Mouse (Mus musculus) midbrain, postnatal 0 days (tissue): Measurements from ENCODE around the gene Fbxo17. TPM values are rescaled to one million over a fixed set of nuclear protein-coding genes. Genes with fewer than 3 reads are reported as not detected.

ENCODE experiments used
- ATAC-seq: fragments of 200-750 bp; cut with Nextera tagmentation; 2 replicates; pipeline ENCODE4 v1.8.0; 2017; ENCODE audit warnings: moderate number of reproducible peaks, mild to moderate bottlenecking, moderate TSS enrichment, moderate library complexity; ENCODE audit not compliant: low FRiP score
- DNase-seq: peaks from one replicate; pipeline ENCODE4 v3.0.0-alpha.2; 2015; ENCODE audit warnings: low spot score
- H3K27ac ChIP-seq: fragments of 300-500 bp; sonication (generic); 2 replicates; pipeline ENCODE4 v1.5.1; 2014; ENCODE audit warnings: low read depth, mild to moderate bottlenecking, low read length, mixed read lengths
- H3K27me3 ChIP-seq: fragments of 300-500 bp; sonication (generic); 2 replicates; pipeline ENCODE4 v1.6.1; 2014; ENCODE audit warnings: low read length, control low read depth, mixed read lengths; ENCODE audit not compliant: insufficient read depth
- H3K36me3 ChIP-seq: fragments of 300-500 bp; sonication (generic); 2 replicates; pipeline ENCODE4 v1.6.1; 2014; ENCODE audit warnings: low read length, control low read depth, mixed read lengths; ENCODE audit not compliant: insufficient read depth
- H3K4me1 ChIP-seq: fragments of 300-500 bp; sonication (generic); 2 replicates; pipeline ENCODE4 v1.6.1; 2014; ENCODE audit warnings: mild to moderate bottlenecking, control low read depth, antibody characterized with exemption, low read length, mixed read lengths; ENCODE audit not compliant: insufficient read depth
- H3K4me2 ChIP-seq: fragments of 300-500 bp; sonication (generic); 2 replicates; pipeline ENCODE4 v1.6.1; 2014; ENCODE audit warnings: low read depth, mild to moderate bottlenecking, low read length, mixed read lengths; ENCODE audit not compliant: poor library complexity, severe bottlenecking
- H3K4me3 ChIP-seq: fragments of 300-500 bp; sonication (generic); 2 replicates; pipeline ENCODE4 v1.5.1; 2014; ENCODE audit warnings: low read depth, mild to moderate bottlenecking, low read length, moderate library complexity
- H3K9ac ChIP-seq: fragments of 300-500 bp; sonication (generic); replicated peaks from 2 replicates; pipeline ENCODE4 v1.6.1; 2014; ENCODE audit warnings: mild to moderate bottlenecking, low read length, moderate library complexity, mixed read lengths; ENCODE audit not compliant: poor library complexity, severe bottlenecking
- H3K9me3 ChIP-seq: fragments of 300-500 bp; sonication (generic); 2 replicates; pipeline ENCODE4 v1.6.1; 2016; ENCODE audit warnings: low read length, control low read depth
- CTCF ChIP-seq: IDR thresholded peaks from 2 replicates; pipeline ENCODE4 v1.5.1; 2016; ENCODE audit warnings: antibody characterized with exemption, mild to moderate bottlenecking
- WGBS: fragments of 180-500 bp; shearing (Covaris S2); extraction: QIAGEN DNeasy Blood & Tissue Kit; methylation state at CpG from one replicate; pipeline ENCODE4 v1.1.7; 2014; 5-methylcytosine and 5-hydroxymethylcytosine counted together
- polyA plus RNA-seq: library from polyadenylated mRNA; unstranded; fragments of >200 nt; fragmentation: Nextera tagmentation; extraction: Ambion mirVana; gene quantifications from 2 replicates; pipeline ENCODE4 v1.2.1, GENCODE M21; 2015
- total RNA-seq: library from RNA; depleted of rRNA; stranded (reverse); fragments of >200 nt; gene quantifications from 2 replicates; pipeline ENCODE4 v1.2.3, GENCODE M21; 2014

The Fbxo17 gene
- total and polyA plus RNA-seq, 2 experiments from 2014 or later, result 2.8 to 5.5 TPM

DNA sequence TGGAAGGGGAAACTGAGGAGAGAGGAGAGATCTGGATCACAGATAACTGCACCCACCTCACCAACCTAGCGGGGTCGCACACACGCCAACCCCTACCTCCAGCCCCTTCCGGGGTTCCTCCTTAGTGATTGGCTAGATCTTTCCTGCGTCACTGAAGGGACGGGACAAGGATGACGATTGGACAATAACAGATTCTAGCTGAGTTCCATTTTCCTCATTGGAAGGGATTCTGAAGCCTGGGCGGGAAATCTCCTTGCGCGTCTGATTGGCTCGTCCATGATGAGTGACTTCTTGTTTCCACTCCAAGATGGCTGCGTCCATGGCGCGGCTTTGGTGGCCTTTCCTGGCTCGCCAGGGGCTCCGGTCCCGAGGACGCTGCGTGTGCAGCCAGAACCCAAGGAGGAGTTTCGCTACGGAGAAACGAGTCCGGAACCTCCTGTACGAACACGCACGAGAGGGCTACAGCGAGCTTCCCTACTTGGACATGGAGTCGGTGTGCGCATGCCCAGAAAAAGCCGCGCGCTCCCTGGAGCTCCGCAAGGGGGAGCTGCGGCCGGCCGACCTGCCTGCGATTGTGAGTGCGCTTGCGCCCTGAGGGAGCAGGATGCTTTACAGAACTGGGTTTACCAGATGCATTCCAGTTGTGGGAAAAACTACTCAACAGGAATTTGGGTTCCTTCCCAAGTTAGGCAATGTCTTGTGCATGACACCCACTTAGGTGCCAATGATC lies 25.3 kb downstream of the Fbxo17 start, which contains the start of the genes Mrps12 and Sars2:
Gene Mrps12, minus strand, starts transcription at position 112 of the 730 bp plus-strand sequence.
Gene Sars2, plus strand, starts transcription at position 284 of the 730 bp plus-strand sequence.
- peak; percentile 98 for ATAC-seq
- Histone ChIP-seq H3K9ac (peak within 1 kb of the TSS; percentile 76), H3K27me3 (no peaks in the 10 kb centered on the region), H3K4me3 (peak within 1 kb of the TSS; percentile 47), H3K36me3 (peaks cover 18% of the 10 kb centered on the region; the same call in 1 of the 2 replicates), H3K4me2 (peak within 1 kb of the TSS; percentile 91), H3K9me3 (no peaks in the 10 kb centered on the region), H3K4me1 (peaks cover 9% of the 10 kb centered on the region; the same call in 1 of the 2 replicates), H3K27ac (peak within 1 kb of the TSS; percentile 75)
- peak; percentile 95 for TF ChIP-seq CTCF
- DNase-seq, result peak; percentile 99
- under 1% methylated on average over 39 of the region's 39 CpGs for WGBS

DNA sequence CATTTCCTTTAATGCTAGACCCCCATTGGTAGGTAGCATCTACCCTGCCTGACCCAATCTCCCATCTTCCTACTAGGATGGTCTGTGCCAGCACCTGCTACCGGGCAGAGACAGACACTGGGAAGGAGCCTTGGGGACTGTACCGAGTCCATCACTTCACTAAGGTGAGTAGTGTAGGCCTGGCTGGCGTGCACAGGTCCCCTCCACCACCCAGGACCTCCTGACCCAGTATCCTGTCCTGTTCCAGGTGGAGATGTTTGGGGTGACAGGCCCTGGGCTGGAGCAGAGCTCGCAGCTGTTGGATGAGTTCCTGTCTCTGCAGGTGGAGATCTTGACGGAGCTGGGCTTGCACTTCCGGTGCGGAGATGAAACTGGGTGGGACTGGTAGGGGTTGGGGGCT lies 33.3 kb downstream of the Fbxo17 start:
- peaks cover 14% of the 10 kb centered on the region for H3K36me3 ChIP-seq
- 95% methylated on average over 7 of the region's 7 CpGs for WGBS
- H3K4me2 ChIP-seq, result no peak overlapping the region
- ATAC-seq, result no peak
- no peaks in the 10 kb centered on the region for H3K4me1 ChIP-seq
- H3K4me3 ChIP-seq, result no peak overlapping the region
- no peaks in the 10 kb centered on the region for H3K9me3 ChIP-seq
- no peaks in the 10 kb centered on the region for H3K27me3 ChIP-seq
- DNase-seq, result no peak
- TF ChIP-seq CTCF, result no peak
- H3K9ac ChIP-seq, result no peak overlapping the region
- H3K27ac ChIP-seq, result no peak overlapping the region

DNA sequence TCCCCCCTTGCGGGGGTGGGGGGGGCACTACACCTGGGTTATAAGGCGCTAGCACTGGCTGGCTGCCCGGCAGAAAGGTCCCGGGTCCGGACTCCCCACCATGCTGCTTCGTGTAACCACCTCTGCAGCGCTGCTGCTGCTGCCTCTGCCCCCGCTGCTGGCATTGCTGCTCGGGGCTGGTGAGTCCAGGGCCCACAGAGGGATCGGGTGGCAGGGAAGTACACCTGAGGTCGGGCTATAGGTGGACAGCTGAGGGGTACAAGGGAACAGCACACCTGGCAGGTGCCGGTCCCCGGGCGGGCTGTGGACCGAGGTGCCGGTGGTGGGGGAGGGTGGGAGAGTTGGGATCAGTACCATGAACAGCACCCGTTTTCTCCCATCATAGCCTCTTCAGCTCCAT lies 39.5 kb downstream of the Fbxo17 start, which contains the start of gene Ccer2:
Gene Ccer2, plus strand, starts transcription at position 96 of the 400 bp plus-strand sequence.
- peak within 1 kb of the TSS; percentile 20; the same call in 1 of the 2 replicates for H3K4me3 ChIP-seq
- H3K9me3 ChIP-seq, result no peaks in the 10 kb centered on the region
- ATAC-seq (peak; percentile 41; the same call in 1 of the 2 replicates), DNase-seq (no peak)
- H3K4me1 ChIP-seq, result peaks cover 3% of the 10 kb centered on the region; the same call in 1 of the 2 replicates
- H3K36me3 ChIP-seq, result peaks cover 27% of the 10 kb centered on the region
- H3K27ac ChIP-seq, result no peak within 1 kb of the TSS
- H3K27me3 ChIP-seq, result 0 out of 2 replicates have a peak, but pooled peaks cover 11% of the 10 kb centered on the region
- WGBS, result 3% methylated on average over 17 of the region's 17 CpGs
- H3K9ac ChIP-seq, result peak within 1 kb of the TSS; percentile 40; the same call in 1 of the 2 replicates
- peak within 1 kb of the TSS; percentile 42 for H3K4me2 ChIP-seq
- TF ChIP-seq CTCF, result no peak

DNA sequence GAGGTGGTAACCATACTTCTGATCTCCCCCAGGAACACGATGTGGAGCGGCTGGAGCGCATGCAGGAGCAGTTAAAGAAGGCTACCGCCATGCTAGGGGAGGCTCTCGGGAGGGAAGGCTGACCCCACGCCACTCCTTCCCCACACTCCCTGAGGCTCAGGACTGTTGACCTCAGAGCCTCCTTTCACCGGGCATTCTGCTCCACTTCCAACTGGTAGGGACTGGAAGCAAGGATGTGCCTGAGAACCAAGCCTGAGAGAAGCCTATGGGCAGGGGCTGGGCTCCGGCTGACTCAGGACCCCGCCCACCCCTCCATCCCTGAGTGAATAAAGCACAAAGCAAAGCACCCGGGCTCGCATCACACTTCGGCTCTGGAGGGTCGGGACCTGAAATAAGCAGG lies 42.0 kb downstream of the Fbxo17 start:
- no peak for ATAC-seq
- no peak overlapping the region for H3K27ac ChIP-seq
- H3K4me3 ChIP-seq, result no peak overlapping the region
- 84% methylated on average over 13 of the region's 13 CpGs for WGBS
- no peak overlapping the region for H3K9ac ChIP-seq
- H3K9me3 ChIP-seq, result no peaks in the 10 kb centered on the region
- peaks cover 3% of the 10 kb centered on the region; the same call in 1 of the 2 replicates for H3K4me1 ChIP-seq
- 0 out of 2 replicates have a peak, but pooled peaks cover 11% of the 10 kb centered on the region for H3K27me3 ChIP-seq
- no peak for DNase-seq
- no peak overlapping the region for H3K4me2 ChIP-seq
- no peak for TF ChIP-seq CTCF
- peaks cover 35% of the 10 kb centered on the region for H3K36me3 ChIP-seq

DNA sequence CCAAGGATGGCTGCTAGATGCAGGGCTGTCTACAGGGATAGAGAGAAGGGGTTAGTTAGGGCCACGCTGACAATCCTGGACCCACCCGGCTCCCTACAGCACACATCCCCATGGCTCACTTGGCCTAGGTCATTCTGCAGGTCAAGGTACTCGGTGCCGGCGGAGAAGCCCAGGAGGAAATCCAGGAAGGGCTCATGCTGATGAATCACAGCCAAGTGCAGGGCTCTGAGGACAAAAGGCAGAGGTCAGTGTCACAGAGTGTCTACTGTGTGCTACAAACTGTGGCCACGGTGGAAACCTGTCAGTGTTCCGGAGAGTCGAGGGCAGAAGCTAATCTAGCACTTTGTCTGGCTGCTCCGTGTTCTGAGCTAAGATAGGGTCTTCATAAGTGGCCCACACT lies 45.3 kb downstream of the Fbxo17 start:
- DNase-seq (no peak), ATAC-seq (no peak)
- Histone ChIP-seq H3K27me3 (no peaks in the 10 kb centered on the region), H3K27ac (no peak overlapping the region), H3K4me1 (peaks cover 10% of the 10 kb centered on the region; the same call in 1 of the 2 replicates), H3K9ac (no peak overlapping the region), H3K4me2 (no peak overlapping the region), H3K4me3 (no peak overlapping the region), H3K9me3 (no peaks in the 10 kb centered on the region), H3K36me3 (peaks cover 35% of the 10 kb centered on the region)
- WGBS, result 93% methylated on average over 9 of the region's 9 CpGs
- no peak for TF ChIP-seq CTCF

DNA sequence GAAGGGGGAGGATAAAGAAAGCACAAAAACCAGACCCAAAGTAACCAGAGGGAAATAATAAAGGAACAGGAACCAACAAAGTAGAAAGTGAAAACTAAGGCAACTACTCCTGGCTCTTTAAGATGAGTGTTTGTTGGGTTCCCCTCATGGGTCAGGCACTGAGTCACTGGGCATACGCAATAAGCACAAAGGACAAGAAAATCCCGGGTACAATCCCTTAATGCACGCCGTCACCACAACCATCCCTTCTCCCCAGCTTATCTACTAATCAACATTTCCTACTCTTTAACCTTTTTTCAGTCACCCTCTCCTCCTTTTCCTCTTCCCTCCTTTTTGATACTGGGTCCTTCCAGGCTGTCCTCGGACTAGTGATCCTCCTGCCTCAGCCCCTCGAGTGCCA lies 48.6 kb downstream of the Fbxo17 start:
- Histone ChIP-seq H3K27me3 (no peaks in the 10 kb centered on the region), H3K4me1 (peaks cover 17% of the 10 kb centered on the region; the same call in 1 of the 2 replicates), H3K36me3 (peaks cover 16% of the 10 kb centered on the region), H3K4me3 (peak overlapping the region; percentile 72), H3K4me2 (peak overlapping the region; percentile 68), H3K9ac (no peak overlapping the region), H3K9me3 (no peaks in the 10 kb centered on the region), H3K27ac (no peak overlapping the region)
- DNase-seq (no peak), ATAC-seq (no peak)
- 83% methylated on average over 6 of the region's 6 CpGs for WGBS
- TF ChIP-seq CTCF, result no peak
